Mouse (Mus musculus): ENCODE measurements around the gene Rabgap1l.

The Rabgap1l gene

DNA sequence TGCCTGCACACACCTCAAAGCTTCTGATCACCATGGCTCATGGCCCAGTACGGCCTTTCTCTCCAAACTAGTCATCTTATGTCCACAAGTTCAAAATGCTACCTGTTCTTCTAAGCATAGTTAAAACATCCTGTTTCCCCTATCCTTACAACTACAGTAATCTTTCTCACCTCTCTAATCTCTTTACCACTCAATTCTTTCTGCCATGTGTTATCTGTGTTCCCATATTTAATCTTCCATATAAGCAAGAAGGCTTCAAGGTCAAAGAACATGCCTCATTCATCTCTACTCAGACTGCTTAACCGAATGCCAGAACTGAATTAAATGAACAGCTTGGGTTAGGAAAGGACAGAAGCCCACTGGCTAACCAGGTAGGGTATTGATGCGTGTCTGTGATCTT, 5.8 kb downstream of the Rabgap1l start:
- no peak for DNase-seq

DNA sequence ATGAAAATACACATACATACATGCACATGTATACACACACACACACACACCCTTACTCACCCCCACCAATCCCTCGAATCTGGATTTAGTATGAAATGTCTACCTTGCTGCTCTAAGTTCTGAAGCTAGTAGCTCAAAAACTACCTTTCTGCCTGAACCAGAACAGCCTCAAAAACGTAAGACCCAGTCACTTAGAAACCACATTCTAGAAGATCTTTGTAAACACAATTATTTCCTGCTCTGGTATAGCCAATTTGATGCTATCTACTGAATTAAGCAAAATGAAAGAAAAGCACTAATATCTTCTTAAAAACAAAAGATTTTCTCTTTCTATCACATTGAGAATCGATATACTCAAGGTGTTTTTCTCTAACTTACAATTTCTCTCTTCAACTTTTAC, 6.4 kb downstream of the Rabgap1l start:
- no peak for DNase-seq

DNA sequence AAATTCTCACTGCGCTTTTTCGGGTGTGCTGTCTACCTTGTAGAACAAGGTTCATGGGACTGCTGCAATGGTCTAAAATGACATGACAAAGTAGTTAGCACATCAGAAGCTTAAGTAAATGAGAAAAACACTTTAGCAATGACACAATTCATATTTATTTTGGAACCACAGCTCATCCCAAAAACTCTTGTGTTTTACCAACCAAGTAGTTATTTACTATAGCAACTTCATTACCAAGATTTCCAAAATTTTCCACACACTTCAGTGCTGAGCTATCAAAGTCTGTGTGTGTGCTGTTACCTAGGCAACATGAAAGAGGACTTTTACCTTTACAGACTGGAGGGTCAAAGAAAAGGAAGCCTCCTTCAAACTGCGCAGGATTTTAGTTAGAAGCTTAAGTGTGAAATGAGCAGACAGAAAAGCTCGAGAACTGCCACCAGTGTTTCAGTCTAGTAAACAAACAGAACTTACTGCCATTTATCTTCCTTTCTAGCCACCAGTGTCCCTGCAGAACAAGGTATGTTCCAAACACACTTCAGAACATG, 7.3 kb downstream of the Rabgap1l start:
- no peak for DNase-seq

DNA sequence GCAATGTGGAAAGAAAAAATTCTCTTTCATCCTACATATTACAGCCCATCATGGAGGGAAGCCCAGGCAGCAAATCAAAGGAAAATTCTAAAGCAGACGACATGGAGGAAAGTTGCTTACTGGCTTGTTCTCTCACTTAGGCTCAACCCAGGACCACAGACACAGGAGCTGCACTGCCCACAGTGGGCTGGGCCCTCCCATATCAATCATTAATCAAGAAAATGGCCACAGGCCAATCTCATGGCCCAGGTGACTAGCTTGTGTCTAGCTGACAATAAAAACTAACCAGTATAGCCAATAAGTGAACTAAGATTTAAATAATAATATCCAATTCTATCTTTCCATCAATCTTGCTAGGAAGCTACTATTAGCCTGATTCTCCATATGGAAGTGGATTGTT, 8.9 kb downstream of the Rabgap1l start:
- peak; percentile 67 for DNase-seq

DNA sequence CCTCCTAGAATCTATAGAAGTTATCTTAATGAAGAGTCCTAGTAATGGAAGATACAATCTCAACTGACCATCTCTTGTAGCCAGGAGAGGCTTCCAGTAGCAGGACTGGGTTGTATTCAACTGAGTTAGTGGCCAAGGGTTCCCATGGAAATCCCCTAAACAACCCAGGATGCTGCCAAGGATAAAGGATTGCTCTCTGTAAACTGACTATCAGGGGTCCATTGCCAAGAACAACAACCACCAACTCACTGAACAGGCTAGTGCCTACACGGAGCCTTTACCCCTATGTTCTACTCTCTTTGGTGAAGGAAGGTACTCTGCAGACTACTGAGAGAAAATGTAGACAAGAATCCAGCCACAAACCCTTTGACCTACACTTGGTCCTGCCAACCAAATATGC, 18.8 kb downstream of the Rabgap1l start:
- DNase-seq = no peak

DNA sequence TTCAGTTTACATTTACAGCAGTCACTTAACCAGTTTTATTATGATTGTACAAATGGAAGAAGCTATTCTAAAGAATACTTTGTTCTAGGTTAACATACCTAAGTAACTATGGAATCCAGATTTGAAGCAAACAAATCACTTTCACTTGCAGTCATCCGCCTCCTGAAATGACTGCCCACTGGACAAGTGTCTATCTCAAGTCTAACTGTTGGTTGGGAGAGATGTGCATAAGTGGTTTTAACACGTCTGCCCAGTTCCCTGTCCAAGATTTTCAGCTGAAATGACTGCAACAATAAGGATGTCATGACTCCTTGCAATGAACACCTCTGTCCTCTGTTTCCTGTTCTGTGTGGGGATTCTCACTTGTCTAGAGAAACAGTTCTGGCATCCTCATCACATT, 27.4 kb downstream of the Rabgap1l start:
- DNase-seq = no peak

DNA sequence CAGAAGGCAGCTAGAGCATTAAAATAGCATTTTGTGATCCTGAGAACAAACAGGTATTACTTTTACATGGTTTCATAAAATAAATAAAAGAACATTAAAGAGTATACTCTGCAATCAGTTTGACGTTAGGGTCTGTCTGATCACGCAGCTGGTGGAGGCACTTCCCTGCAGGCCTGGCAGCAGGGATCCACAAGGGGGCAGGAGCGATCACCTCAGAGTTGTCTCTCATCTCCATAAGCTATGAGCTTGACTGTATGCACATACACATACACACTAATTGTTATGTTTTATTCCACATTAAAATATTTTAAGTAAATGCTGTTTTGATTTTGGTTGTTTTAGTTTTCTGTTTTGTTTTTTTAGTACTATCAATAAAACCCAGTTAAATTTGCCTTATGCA, 34.8 kb downstream of the Rabgap1l start:
- peak; percentile 79 for DNase-seq

DNA sequence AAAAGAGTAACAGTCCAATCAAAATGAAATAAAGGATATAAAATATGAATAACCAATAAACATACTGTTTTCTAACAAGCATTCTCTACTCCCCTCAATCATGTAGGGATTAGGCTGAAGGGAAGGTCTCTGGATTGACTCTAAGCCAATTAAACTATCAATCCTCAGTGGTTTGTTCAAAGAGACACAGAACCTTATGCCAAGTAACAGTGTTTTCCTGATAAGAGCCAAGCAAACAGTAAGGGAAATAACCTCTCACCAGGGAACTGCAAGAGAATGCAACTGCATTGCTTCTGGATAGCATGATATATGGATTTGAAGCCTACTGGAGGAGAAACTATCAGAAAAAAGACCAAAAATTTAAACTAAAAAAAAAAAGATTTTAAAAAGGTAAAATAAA, 37.7 kb downstream of the Rabgap1l start:
- no peak for DNase-seq

DNA sequence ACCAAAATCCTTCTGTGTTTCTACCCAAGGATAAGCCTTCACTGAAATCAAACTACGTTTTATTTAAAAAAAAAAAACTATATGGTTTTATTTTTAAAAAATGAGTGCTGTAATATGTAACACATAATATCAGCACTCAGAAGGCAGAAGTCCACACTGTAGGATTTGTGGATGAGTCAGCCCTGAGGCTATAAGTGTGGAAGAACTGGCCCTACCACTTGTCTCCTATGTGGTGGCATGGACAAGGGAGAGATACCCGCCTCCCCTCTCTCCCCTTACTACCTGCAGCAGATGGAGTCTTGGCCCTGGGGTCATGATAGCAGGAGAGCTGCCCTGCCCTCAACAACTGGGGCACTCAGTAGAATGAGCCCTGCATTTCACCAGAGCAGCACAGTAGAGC, 42.4 kb downstream of the Rabgap1l start:
- DNase-seq = no peak

DNA sequence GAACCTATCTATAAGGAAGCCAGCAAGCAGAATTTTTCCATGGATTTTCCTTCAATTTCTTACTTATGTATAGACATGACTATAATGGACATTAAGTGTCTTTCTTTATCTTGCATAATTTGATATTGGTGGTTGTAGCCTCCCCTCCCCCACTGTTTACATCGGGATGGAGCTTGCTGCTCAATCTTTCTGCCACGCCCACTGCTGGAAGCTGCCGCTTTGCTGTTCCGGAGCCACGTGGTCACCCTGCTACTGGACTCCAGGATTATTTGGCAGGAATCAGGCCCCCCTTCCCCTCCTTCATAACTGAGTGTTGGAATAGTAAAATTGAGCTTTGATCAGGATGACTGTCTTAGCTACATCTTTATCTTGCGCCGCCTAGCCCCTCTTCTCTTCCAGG, 46.2 kb downstream of the Rabgap1l start:
- DNase-seq = peak; percentile 30

DNA sequence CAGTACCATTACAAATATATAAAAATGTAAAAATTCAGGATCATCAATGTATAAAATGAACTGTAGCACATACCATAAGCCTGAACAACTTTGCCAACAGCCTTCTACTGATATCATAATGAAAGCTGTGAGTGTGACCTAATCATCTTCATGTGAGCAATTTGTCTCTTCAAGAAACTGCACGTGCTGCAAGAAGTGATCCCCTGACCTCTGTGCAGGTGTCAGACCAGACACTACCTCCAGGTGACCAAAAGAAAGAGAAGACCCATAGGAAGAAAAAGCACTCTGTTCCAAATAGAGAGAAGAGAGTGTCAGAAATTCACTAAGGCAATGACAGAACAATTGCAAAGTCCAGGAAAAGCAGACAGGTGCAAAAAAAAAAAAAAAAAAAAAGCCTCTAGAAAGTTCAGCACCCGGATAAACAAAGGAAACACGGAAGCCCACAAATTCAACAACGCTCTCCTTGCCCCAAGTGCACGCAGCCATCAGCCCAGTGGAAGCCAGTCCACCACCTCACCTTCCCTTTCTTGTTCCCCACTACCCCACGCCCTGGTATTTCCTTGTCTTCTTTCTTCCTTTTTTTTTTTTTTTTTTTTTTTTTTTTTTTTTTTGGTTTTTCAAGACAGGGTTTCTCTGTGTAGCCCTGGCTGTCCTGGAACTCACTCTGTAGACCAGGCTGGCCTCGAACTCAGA, 47.6 kb downstream of the Rabgap1l start:
- no peak for DNase-seq

DNA sequence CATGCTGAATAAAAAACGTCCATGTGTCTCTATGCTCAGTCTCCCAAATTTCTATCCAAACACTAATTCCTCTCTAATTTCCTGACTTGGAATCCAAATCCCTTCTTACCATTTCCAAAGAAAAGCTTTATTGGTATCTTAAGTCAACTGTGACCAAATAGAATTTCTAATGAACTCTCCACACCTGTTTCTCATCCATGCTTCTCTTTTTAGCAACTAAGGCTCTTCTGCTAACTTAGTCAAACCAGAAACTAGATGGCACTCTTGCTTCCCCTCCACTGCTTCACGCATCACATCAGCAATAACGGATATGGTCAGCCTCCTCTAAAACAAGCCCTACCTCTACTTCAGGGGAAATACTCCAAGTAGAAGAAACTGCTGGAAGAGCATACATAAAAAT, 49.0 kb downstream of the Rabgap1l start:
- DNase-seq = no peak

DNA sequence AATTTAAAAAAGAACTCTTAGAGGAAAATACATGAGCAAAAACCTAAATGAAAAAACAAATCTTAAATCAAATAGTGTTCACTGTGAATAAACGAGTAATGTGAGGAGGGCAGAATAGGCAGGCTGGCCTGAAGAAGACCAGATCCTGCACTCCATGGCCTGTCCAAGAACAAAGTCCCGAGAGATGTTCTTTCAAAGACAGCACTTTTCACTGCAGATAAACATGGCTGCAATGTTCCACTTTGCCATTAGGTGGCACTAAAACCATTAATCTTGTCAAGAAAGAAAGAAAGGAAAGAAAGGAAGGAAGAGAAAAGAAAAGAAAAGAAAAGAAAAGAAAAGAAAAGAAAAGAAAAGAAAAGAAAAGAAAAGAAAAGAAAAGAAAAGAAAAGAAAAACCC, 49.8 kb downstream of the Rabgap1l start:
- DNase-seq = peak; percentile 78

DNA sequence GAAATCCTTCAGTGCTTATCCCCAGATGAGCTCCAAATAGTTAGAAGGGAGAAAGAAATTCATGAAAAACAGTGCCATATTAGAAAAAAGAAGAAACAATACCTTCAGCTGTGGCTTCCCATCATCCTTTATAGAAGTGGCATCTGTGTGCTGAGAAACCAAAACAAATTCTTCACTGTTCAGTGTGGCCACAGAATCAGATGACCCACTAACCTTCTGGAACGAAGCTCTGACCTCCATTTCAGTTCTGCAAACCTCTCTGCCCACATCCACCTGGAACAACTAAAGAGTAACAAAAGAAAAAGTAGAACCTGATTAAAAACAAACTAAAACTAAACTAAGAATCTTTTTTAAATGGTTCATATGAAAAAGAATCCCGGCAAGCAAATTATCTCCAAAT, 52.4 kb downstream of the Rabgap1l start:
- DNase-seq = no peak

DNA sequence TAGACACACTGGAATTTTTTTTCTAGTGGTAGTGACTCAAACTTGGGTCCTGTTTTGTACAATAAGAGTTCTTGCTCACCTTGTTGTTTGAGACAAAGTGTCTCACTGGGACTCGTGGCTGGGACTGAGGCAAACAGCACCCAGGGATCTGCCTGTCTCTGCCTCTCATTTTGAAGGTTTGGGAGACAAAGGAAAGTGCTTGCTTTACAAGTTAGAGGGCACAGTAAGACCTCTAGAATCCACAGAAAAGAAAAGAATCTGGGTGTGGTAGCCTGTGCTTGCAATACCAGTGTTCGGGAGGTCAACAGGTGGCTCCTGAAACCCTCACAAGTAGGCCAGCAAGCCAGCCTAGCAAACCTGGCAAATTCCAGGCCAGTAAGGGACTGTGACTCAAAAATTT, 58.3 kb downstream of the Rabgap1l start:
- DNase-seq = no peak

DNA sequence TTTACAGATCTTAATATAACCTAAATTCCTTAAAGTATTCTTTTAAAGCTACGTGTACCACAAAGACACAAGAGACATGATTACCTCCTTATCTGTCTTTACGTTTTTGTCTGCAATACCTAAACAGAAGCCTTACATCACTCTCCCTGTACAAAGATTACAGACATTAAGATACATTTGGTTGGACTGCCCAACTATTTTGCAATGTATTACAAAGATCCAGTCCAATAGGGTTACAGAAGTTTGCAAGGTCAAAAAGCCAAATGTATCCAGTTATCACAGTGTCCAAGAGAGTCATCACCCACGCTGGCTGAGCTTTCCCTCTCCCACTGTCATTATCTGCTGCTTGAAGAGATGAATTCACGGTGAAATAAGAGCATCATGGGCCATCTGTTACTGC, 63.1 kb downstream of the Rabgap1l start:
- DNase-seq = no peak

DNA sequence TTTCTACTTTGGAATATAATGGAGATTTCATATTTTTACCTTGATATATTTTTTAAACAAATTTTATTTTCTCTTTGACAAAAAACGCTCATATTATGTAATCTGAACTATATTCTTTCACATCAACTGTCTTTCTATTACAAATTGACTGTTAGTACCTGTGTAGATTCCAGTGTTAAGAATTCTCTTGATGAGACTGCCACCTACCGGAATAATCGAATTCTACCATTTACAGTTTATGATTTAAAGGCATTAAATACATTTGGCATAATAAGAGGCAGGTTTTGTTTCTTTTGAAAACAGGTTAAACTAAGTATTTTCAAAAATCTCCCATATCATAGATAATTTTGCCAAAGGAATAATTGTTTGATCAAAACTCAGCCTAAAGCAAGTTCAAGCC, 75.3 kb downstream of the Rabgap1l start:
- DNase-seq = no peak

DNA sequence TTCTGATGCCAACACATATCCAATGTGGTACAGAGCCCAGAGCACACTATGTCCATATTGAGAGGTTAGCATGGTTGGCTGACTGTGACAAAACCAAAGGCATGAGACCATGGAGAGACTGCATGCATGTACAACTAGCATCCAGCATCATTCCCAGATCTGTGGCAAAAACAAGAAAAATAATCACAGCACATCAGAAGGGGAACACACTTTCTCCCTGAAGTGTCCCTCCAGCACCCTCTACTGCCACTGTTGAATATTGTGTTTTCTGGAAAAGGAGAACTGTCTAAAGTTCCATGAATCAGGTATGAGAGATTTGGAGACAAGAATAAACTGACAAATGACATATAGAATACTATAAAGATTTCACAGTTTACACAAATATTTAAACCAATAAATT, 78.3 kb downstream of the Rabgap1l start:
- peak; percentile 13 for DNase-seq

DNA sequence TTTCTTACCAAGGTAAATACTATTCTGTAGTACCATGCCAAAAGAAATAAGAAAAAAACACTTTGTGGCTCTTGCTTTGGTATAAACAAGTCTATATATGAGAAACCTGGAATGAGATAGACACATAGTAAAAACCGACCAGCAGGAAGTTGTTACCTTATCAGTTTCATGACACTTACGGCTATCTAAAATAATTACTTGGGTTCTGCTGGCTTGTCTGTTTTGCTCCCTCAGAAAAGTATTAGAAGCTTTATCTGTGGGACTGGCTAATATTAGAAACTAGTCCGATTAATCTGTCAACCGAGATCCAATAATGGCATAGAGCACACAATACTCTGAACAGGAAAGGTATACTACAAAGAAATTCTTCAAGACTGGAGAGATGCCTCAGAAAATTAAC, 79.1 kb downstream of the Rabgap1l start:
- no peak for DNase-seq

DNA sequence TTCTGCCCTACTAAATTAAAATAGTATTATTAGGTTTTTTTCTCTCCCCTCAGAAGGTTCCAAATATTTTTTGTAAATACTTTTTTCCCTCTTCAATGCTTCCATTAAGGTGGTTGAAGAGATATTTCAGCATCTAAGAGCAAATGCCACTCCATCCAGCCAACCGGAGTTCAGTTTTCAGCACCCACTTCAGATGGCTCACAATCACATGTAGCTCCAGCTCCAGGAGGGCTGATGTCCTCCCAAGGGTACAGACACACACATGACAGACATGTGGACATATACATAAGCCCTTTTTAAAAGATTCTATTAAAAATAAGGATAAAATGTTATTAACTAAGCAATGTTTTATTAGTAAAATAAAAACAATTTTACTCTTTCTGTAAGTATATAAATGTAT, 79.6 kb downstream of the Rabgap1l start:
- no peak for DNase-seq

DNA sequence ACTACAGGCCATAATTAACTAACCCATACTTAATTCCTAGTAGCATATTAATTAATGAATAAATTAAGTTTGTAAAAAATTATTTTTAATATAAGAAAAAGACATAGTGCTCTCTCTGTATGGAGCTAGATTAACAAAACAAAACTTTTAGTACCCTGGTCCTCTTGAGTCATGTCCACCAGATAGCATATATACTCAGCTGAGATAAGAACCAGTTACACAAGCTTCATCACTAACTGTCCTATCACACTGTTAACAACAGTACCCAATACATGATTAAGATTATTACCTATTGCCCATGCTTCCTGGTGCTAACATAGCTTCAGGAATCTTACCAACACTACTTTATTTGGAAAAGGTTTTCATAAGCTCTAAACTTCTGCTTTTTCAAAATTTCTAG, 82.5 kb downstream of the Rabgap1l start:
- no peak for DNase-seq

DNA sequence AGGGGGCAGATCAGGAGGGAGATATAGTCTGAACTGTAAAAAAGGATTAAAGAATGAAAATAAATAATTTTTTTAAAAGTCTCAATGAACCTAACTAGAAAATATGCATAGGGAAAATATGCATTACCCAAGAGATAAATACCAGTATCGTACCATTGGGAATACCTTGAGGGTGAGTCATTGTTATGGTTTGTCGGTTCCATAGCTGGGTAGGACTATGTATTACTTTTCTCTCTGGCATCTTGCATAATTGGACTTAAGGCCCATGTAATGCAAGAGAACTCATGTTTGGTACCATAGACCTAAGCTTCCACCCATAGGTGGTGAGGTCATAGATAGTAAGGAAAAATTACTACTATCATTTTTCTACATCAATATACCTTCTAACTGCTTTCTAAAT, 88.4 kb downstream of the Rabgap1l start:
- DNase-seq = no peak

DNA sequence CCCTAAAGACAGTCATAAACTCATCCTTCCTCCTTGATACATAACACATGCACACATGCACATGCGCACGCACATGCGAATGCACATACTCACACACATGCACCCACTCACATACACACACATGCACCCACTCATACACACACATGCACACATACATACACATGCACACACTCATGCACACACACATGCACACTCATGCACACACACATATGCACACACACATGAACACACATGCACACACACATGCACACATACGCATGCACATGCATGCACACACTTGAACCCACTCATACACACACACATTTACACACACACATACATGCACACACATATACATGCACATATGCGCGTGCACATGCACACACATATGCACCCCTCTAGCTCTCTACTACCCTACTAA, 89.2 kb downstream of the Rabgap1l start:
- no peak for DNase-seq

DNA sequence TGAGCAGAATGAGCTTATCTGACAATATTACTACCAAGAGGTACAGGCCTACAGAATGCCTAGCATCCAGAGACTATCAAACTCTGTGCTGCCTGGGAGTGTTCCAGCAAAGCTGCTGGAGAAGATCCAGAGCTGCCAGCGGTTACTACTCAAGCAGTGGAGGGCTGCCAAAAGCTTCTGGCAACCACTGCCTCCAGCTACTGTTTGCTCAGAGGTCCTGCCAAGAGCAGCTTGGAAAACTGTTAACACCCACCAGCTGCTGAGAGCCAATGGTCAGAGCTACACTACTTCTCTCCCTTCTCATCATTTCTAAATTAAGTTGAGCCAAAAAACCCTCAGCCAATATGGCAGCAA, 99.9 kb downstream of the Rabgap1l start:
- peak; percentile 95 for DNase-seq
